Mouse (Mus musculus) embryo, embryonic 10 days (tissue): ENCODE results near the gene Trdmt1.
A peak's percentile ranks its signal among the peaks of the same experiment; 100 is the strongest.
"Not testable (repeated sequence)": the region's sequence is repeated elsewhere in the genome, so short reads cannot be mapped to it uniquely, and the experiment has no call there.

Experiments
- DNase-seq: peaks from one replicate; pipeline ENCODE4 v3.0.0-alpha.2; 2015; ENCODE audit warnings: low spot score

Trdmt1 gene

DNA sequence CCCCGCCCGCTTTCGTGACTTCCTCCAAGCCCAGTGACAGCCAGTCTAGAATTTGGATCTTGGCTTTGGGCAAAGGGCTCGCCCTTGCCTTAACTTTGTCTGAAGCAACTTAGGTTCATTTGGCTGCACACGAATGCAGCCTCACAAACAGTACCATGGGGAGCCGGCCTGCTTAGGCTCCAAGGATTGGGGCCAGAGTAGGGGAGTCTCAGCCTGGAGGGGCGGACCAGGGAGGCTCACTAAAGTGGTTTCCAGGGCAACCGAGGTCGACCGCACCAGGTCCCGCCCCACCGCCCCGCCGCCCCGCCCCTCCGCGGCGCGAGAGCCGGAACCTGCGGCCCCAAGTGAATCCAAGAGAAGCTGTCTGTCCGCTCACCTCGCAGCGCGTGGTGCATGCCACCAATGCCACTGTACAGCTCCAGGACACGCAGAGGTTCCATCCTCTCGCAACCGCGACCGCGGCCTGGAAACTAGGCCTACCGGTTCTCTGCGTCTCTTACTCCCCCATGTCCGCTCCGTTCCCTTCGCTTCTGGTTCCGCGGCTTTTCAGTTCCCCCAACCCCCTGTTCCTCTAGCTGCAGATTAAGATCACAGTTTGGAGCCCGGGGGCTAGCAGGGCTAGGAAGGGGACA is at the start of gene Trdmt1:
Trdmt1 (minus strand) TSS at position 476 of the 632 bp plus-strand sequence.
- DNase-seq = peak; percentile 96

DNA sequence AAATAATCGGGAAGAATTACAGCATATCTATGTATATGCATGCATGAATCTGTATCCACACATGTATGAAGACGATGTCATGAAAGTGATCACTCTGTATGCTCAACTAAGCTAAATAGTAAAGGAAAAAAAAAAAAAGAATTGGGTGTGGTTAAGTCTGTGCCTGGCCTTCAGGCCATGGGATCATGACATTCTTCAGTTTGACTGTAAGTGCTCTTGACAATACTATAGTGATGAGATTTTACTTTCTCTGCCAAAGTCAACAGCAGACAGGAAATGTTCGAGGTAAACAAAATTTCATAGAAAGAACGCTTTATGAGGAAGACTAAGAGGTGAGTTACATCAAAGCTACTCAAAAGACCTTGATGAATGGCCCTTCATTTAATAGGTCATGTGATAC is 48.9 kb upstream of the Trdmt1 start:
- DNase-seq = no peak

DNA sequence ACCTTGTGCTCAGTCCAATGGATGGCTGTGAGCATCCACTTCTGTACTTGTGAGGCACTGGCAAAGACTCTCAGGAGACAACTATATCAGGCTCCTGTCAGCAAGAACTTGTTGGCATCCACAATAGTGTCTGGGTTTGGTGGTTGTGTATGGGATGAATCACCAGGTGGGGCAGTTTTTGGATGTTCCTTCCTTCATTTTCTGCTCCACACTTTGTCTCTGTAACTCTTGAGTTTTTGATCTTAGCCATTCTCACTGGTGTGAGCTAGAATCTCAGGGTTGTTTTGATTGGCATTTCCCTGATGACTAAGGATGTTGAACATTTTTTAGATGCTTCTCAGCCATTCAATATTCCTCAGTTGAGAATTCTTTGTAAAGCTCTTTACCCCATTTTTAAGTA is 39.3 kb upstream of the Trdmt1 start:
- not testable (repeated sequence) for DNase-seq

DNA sequence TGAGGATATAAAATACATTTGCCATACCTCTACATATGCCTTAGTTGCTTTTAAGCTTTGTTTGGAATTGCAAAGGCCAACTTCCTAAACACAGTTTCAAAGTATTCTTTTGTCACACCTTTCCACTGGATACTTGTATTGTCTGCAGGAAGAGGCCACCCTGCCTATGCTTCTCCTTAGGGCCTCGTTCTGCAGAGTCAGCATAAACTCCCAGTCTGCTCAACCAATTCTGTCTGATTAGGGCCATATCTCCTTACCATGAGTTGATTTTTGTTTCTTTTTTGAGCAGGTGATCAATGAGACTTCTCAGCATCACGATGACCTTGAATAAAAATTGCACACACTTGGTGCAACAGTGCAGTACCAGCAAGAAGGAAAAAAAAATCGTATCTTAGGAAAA is 37.7 kb upstream of the Trdmt1 start:
- no peak for DNase-seq

DNA sequence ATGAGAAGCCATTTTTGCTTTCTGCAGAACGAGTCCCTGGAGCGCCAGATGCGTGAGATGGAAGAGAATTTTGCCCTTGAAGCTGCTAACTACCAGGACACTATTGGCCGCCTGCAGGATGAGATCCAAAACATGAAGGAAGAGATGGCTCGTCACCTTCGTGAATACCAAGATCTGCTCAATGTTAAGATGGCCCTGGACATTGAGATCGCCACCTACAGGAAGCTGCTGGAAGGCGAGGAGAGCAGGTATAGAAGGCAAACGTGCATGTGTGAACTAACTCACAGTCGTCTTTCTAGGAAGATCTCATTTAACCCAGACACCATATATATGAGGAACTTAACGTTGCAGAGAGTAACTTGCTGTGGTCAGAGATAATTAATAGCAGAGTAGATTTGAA is 35.5 kb upstream of the Trdmt1 start:
- peak; percentile 52 for DNase-seq

DNA sequence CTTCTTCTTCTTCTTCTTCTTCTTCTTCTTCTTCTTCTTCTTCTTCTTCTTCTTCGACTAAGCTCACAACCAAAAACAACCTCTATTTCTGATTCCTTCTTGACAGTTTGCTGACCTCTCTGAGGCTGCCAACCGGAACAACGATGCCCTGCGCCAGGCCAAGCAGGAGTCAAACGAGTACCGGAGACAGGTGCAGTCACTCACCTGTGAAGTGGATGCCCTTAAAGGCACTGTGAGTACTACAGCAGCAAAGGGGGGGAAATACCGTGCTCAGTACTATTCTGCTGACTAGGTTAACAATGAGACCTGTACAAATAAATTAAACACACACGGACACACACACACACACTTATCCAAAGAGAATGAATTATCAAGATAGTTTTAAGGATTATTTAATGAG is 34.8 kb upstream of the Trdmt1 start:
- DNase-seq = no peak

DNA sequence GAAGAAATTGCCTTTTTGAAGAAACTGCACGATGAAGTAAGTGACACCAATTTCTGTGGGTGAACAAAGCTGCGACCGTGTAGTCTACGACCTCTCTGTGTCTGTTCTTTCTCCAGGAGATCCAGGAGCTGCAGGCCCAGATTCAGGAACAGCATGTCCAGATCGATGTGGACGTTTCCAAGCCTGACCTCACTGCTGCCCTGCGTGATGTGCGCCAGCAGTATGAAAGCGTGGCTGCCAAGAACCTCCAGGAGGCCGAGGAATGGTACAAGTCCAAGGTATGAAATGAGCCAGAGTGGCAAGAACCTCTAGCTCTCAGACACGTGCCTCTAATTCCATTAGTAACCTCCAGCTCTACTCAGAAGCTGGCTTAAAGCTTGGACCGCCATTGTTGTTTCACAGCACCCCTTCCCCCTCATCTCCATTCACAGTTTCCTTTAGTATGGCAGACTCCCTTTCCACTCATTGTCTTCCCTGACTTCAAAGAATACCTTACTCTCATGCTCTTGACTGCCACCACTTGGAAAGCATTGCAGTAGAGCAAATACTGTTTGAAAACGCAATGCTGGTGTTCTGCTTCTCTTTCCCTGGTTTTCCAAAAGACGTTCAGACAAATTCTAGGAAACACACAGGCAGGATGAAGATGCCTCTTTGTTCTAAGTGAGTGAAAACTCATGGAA is 34.1 kb upstream of the Trdmt1 start:
- DNase-seq = peak; percentile 9

DNA sequence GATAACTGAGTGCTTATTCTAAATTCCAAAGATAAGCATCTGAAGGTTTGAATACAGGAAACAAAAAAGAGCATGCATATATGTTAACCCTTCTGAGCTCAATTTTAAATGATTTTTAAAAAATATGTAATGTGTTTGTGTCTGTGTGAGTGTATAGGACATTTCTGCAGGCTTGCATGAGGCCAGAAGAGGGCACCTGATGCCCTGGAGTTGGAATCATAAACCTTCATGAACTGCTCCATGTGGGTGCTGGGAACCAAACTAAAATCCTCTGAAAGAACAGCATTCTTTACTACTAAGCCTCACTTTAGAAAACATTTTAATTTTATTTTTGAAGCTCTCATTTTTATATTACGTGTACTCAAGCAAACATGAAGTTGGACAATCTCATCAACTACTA is 32.9 kb upstream of the Trdmt1 start:
- no peak for DNase-seq

DNA sequence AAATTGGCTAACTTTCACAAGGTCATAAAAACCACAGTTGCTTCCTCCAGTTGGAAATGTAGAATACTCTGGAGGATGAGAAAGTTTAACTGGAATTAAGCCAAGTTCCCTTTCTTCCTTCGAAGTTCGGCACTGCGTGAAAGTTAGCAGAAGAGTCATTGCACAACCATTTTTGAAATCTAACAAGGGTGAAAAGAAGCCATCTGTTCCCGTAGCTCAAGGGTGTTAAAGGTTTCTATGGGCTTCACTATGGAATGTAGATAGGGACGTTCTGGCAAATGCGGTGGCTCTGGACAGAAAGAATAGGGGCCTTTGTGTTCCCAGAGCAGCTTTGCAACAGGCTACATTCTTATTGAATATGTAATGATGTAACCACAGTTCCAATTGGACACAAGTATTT is 31.5 kb upstream of the Trdmt1 start:
- peak; percentile 75 for DNase-seq

DNA sequence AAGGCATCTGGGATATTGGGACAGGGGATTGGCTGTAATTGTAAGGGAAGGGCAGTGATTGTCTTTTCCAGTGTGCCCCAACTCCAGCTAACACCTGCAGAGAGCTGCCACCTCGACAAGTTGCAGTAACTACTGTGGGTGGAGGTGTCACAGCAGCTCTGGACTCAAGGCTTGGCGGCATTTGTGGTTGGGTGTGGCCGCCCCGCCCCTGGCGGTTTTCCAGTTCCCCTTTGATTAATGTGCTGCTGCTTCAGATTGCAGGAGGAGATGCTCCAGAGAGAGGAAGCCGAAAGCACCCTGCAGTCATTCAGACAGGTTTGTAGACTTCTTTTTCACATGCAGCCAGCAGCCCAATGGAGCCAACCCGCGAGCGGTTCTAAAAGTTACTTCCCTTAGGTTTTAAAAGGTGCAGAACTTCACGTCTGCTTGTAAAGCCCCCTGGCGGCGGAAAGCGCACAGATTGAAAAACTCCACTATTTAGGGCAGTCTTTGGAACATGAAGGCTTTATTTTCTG is 30.9 kb upstream of the Trdmt1 start:
- peak; percentile 73 for DNase-seq

DNA sequence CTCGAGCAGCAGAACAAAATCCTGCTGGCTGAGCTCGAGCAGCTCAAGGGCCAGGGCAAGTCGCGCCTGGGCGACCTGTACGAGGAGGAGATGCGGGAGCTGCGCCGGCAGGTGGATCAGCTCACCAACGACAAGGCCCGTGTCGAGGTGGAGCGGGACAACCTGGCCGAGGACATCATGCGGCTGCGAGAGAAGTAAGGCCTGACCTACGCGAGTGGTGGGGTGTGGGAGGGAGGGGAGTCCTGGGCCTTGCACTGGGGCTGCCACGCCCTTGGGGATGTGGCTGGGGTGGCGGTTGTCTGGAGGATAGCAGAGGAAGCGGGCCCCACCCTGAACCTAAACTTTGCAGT is 30.3 kb upstream of the Trdmt1 start:
- DNase-seq = peak; percentile 20

DNA sequence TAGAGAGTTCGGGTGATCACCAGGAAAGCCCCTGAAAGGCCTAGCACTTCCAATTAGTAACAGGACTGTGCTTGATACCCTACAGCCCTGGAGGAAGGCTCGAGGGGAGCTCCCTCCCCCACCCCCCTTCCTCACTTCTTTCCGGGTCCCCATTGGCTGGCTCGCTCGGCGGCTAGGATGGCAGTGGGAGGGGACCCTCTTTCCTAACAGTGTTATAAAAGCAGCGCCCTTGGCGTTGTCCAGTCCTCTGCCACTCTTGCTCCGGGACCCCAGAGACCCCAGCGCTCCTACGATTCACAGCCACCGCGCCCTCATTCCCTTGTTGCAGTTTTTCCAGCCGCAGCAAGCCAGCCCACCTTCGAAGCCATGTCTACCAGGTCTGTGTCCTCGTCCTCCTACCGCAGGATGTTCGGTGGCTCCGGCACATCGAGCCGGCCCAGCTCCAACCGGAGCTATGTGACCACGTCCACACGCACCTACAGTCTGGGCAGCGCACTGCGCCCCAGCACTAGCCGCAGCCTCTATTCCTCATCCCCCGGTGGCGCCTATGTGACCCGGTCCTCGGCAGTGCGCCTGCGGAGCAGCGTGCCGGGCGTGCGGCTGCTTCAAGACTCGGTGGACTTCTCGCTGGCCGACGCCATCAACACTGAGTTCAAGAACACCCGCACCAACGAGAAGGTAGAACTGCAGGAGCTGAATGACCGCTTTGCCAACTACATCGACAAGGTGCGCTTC is 29.8 kb upstream of the Trdmt1 start:
- peak; percentile 94 for DNase-seq

DNA sequence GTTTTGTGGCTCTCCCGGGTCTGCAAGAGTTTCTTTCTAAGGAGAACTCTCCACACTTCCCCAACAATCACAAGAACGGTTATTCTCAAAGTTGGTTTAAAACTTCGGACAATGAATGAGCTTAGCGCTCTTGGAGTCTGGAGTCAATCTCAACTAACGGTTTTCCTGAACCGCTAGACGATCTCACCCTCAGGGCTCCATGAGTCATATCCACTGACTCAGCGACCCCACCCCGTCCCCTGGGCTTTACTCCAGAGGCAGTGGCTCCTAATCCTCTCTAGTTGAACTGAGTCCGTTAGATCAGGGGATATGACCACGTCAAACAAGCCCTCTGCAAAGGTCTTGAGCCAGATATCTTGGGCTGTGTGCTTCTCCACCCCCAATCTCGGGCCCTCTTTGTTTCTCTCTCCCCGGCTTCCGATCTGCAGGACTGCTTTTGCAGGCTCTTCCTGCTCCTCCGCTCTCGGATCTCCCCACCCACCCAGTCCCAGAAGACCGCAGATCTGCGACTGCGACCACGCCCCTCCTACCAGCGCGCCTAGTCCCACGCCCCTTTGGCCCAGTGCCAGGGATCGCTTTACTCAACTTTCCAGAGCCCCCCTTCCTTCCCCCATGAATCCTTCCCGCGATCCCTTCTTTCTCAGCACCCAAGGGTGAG is 29.1 kb upstream of the Trdmt1 start, which contains the start of gene Vim:
Vim (plus strand) TSS at position 520 of the 658 bp plus-strand sequence.
- DNase-seq = peak; percentile 95

DNA sequence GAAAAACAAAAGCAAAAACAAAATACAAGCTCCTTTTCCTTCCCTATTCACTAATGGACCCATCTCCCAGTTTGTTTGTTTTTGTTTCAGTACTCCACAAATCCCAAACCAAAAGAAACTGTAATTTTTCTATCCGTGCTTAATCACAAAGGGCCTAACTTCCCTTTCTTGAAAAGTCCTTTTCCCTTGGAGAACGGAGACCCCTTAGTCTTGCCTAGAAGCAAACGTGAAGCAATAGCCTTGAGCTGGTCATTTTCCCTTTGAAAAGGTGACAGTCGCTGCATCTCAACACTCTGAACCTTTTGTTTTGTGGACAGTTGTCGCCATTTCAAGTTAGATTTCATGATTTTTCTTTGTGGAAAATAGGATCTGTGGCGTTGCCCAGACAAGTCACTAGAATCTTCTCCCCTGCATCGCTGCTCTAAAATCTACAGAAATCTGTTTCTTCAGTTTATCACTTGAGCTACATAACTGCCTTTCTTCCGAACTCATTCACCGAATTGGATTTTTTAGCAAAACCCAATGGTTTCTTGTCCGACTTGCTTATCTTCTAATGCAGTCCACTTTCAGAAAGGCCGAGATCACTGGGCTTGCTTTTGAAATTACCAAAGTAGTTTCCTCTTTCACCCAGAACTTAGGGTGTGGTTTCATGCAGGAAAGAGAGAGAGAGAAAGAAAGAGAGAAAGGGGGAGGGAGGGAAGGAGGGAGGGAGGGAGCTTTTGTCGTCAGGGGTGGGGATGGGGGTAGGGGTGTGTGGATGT is 28.4 kb upstream of the Trdmt1 start:
- peak; percentile 33 for DNase-seq

DNA sequence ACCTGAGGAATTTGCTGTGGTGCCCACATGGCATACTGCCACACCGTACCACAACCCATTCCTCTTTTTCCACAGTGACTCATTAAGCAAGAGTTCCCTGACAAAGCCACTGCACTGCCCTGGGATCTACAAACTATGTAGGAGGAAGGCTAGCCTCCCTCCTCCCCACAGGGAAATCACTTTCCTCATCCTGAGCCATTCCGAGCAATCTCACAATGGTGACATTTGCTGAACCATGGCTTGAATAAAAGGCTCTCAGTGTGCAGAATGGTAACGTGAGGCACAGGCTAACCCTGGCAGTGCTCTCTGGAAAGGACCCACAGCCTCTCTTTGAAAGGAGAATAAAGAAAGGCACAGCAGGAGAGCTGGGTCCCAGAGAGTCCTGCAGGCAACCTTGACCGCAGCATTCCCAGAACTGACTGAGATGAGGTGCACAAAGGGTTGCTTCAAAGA is 27.7 kb upstream of the Trdmt1 start:
- peak; percentile 56 for DNase-seq

DNA sequence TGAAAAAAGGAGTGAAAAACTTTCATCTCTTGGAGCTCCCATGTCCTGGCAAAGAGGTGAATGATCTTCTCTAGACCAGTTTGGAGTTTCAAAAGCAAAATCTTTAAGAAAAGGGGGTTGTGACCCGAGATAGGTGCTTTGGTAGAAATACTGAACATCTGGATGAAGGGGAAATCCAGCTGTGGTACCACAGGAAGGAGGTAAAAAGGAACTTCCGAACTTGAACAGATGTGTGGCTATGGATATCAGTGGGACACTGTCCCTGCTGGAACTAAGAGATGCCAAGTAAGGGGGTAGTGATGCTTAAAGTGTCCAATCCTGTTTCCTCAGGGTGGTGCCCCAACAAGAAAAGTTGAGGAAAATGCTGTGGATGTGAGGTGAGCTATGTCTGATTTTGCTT is 25.7 kb upstream of the Trdmt1 start:
- no peak for DNase-seq

DNA sequence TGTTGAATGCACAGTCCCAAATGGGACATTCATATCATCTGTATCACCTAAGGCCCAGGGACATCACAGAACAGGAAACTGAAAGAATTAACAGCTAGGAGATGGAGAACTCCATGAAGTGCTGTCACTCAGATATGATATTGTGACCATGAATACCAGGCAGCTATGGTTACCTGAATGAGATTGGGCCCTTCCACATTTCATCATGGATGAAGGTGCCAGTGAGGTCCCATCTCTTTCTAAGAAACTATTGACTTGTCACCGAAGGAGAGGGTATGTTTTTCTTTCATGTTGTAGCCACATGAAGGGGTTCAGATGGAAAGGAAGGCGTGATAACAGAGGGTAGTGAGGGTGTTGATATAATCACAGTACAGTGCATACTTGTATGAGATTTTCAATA is 15.9 kb upstream of the Trdmt1 start:
- no peak for DNase-seq

DNA sequence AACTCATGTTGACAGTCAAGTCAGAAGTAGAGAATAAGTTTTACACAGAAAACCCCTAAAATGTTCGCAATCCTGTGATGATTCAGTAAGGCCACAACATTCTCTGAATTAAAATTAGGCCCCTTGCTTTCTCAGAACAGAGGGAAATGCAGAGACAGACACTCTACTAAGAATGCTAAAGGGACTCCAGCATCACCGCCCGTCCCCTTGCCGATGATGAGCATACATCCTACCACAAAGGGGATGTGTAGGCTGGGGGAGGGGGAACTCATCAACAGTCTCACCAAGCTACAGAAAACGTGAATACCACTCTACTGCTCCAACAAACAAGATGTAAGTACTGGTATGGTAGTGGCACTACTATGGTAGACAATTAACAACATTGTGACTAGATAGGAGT is 15.3 kb upstream of the Trdmt1 start:
- no peak for DNase-seq

DNA sequence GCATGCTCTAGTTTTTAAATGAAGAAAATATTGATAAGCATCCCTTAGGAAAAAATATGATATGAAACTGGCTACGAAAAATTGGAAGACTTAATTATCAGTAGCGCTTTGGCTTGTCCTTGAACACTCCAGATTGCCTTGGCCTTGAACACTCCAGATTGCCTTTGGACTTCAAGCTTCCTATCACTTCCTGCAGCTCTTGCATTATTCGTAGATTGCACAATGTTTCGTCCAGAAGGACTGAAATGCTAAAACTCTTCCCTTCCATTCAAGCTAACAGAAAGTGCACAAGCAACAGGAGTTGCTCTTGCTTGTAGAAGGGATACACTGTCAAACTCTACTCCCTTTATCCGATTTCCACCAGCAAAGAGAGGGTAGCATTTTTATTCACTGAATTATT is 14.8 kb upstream of the Trdmt1 start:
- no peak for DNase-seq

DNA sequence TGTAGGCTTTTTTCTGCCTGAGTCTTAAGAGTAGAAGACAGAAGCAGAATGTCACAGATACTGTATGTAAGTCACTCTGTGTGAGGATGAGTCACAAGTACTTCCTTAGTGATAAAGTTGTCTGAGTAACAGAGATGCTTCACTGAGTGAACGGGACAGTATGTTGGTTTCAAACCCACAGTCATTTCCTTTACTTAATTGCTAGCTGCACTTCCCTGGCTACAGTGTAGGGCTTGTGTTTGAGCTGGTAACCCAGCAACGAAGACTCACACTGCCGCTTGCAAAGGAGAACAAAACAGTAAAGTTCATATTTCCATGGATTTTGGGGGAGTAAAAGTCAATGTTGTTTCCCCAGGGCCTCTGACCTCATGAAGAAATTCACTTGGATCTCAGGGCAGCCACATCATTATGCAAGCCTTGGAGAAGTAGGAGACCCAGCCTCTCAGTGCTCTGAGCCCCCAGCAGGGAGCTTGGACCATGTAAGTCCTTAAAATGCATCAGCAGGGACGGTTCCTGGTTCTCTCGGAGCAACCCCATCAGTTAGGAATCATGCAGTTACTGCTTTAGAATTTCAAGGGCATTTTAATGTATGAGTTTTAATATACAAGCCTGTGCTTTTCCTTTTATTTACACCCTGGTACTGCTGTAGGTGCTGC is 14.3 kb upstream of the Trdmt1 start:
- no peak for DNase-seq
